Mouse (Mus musculus) C2C12 (cell line): ENCODE data around the gene Rcor2. TPM values are rescaled to one million over a fixed set of nuclear protein-coding genes. Genes with fewer than 3 reads are reported as not detected.

ENCODE experiments used
- H3K27me3 ChIP-seq: one replicate; pipeline ENCODE4 v1.6.1; 2011; ENCODE audit not compliant: control insufficient read depth, insufficient read depth, insufficient read length
- H3K36me3 ChIP-seq: one replicate; pipeline ENCODE4 v1.6.1; 2011; ENCODE audit not compliant: control insufficient read depth, insufficient read depth
- H3K4me3 ChIP-seq: one replicate; pipeline ENCODE4 v1.5.1; 2011; ENCODE audit warnings: mild to moderate bottlenecking, control low read depth; ENCODE audit not compliant: poor library complexity, insufficient read depth, severe bottlenecking
- H3K79me2 ChIP-seq: one replicate; pipeline ENCODE4 v1.6.1; 2011; ENCODE audit not compliant: control insufficient read depth, insufficient read depth
- H3K79me3 ChIP-seq: one replicate; pipeline ENCODE4 v1.6.1; 2011; ENCODE audit warnings: low read depth, control low read depth
- H3ac ChIP-seq: one replicate; pipeline ENCODE3; 2011; ENCODE audit warnings: low read depth; ENCODE audit not compliant: control insufficient read depth, insufficient read length
- CEBPB ChIP-seq: IDR thresholded peaks from one replicate; pipeline ENCODE4 v1.6.1; 2011; ENCODE audit warnings: low read depth, mild to moderate bottlenecking, control low read depth, moderate library complexity
- CTCF ChIP-seq: IDR thresholded peaks from one replicate; pipeline ENCODE4 v1.5.1; 2011; ENCODE audit not compliant: control insufficient read depth, insufficient read depth, insufficient read length
- FOSL1 ChIP-seq: IDR thresholded peaks from one replicate; pipeline ENCODE4 v1.8.0; 2011; ENCODE audit warnings: mild to moderate bottlenecking, low read length; ENCODE audit not compliant: poor library complexity, insufficient read depth, severe bottlenecking
- MAX ChIP-seq: IDR thresholded peaks from one replicate; pipeline ENCODE4 v1.6.1; 2011; ENCODE audit warnings: mild to moderate bottlenecking, control low read depth
- MYOD1 ChIP-seq: IDR thresholded peaks from one replicate; pipeline ENCODE4 v1.6.1; 2011; ENCODE audit warnings: low read depth; ENCODE audit not compliant: control insufficient read depth, insufficient read length
- MYOG ChIP-seq: IDR thresholded peaks from one replicate; pipeline ENCODE4 v1.6.1; 2011; ENCODE audit not compliant: control insufficient read depth, insufficient read length; ENCODE audit errors: extremely low read depth
- USF1 ChIP-seq: IDR thresholded peaks from one replicate; pipeline ENCODE4 v1.6.1; 2011; ENCODE audit warnings: low read depth, mild to moderate bottlenecking, control low read depth, moderate library complexity
- polyA plus RNA-seq: library from polyadenylated mRNA; unstranded; fragments of >200 nt; fragmentation: generic; extraction: Trizol; gene quantifications from one replicate; pipeline ENCODE4 v1.2.1, GENCODE M21; 2012; ENCODE audit warnings: missing spikeins

Gene Rcor2
- polyA plus RNA-seq, 1 experiment = 21.0 TPM

DNA sequence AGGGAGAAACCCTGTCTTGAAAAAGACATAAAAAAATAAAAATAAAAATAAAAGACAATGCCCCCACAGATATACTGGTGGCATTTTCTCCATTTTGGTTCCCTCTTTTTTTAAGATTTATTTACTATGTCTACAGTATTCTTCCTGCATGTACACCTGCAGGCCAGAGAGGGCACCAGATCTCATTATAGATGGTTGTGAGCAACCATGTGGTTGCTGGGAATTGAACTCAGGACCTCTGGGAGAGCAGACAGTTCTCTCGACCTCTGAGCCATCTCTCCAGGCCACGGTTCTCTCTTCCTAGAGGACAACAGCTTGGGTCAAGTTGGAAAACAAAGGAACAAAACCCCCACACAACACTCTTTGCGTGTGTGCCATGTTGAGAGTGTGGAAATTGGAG, 5.2 kb upstream of the Rcor2 start:
- no peaks in the 10 kb centered on the region for H3K79me2 ChIP-seq
- TF ChIP-seq MYOG = no peak
- TF ChIP-seq CEBPB = no peak
- TF ChIP-seq MYOD1 = no peak
- no peak for TF ChIP-seq CTCF
- no peak for TF ChIP-seq FOSL1
- no peak for TF ChIP-seq USF1
- no peak for TF ChIP-seq MAX
- H3K79me3 ChIP-seq = no peaks in the 10 kb centered on the region
- H3K4me3 ChIP-seq = no peak overlapping the region
- no peaks in the 10 kb centered on the region for H3K27me3 ChIP-seq
- no peaks in the 10 kb centered on the region for H3K36me3 ChIP-seq
- H3ac ChIP-seq = no peak overlapping the region

- H3K79me2 ChIP-seq = no peaks in the 10 kb centered on the region
- no peak overlapping the region for H3ac ChIP-seq
- H3K4me3 ChIP-seq = no peak overlapping the region
- no peaks in the 10 kb centered on the region for H3K36me3 ChIP-seq
- no peaks in the 10 kb centered on the region for H3K27me3 ChIP-seq
- TF ChIP-seq MAX = no peak
- no peak for TF ChIP-seq MYOD1
- no peak for TF ChIP-seq CTCF
- no peak for TF ChIP-seq CEBPB
- no peak for TF ChIP-seq MYOG
- no peak for TF ChIP-seq USF1
- no peak for TF ChIP-seq FOSL1
- no peaks in the 10 kb centered on the region for H3K79me3 ChIP-seq
Measured at GRCm38 (mm10) chr19:7262592-7262991, 4.5 kb upstream of the Rcor2 start.

DNA sequence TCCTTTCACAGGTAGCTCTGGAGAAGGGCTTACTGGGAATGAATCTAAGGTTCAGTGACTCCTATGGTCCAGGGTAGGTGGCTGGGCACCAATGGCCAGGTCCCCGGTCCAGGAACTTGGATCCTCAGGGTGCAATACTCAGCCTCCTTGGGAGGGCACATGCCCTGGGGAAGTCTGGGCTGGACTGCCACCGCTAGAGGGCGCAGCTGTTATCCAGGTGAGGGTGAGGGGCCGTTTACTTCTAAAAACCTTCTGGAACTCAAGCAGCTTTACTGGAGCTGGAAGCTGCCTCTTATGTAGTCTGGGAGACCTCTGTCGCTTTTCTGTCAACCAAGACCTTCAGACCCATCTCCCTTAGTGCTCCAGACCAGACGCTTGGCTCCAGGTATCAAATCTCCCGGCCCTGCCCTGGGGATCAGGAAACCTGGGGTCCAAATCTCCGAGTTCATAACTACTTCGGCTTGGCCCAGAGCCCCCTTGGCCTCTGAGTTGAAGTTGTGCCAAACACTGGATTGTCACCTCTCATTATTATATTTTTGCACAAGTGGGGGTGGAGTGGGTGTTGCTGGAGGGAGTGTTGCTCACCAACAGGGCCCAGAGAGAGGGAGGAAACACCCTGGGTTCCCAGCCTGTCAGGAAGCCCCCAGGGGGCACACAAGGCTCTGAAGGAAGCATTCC, 2.9 kb upstream of the Rcor2 start:
- Histone ChIP-seq H3K36me3 (no peaks in the 10 kb centered on the region), H3K27me3 (no peaks in the 10 kb centered on the region), H3K79me3 (peaks cover 1% of the 10 kb centered on the region), H3K4me3 (no peak overlapping the region), H3K79me2 (peaks cover 7% of the 10 kb centered on the region), H3ac (no peak overlapping the region)
- peak; percentile 86 for TF ChIP-seq CTCF
- TF ChIP-seq FOSL1 = no peak

DNA sequence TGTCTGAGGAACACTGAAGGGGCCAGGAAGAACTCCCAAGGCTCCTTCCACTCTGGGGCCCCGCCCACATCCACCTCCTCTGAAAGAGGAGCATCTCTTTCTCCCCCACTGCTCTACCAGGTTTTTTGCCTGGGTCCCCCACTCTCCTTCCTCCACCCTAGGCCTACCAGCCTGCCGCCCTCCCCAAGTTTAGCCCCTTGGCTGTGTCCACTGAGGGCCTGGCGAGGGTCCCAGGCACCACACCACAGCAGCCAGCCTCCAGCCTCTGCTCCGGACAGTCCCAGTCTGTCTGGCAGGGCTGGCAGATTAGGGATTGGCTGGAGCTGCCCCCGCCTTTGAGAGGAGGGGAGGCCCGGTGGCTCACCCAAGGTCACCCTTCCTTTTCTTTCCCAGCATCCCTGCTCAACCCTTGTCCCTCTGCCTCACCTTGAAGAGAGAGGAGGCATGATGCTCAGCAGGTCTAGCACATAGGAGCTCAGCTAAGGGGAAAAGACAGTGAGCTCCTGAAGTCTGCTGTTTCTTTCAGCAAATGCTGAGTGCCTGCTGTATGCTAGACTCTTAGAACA, 2.3 kb upstream of the Rcor2 start:
- H3K36me3 ChIP-seq = no peaks in the 10 kb centered on the region
- TF ChIP-seq MYOG = no peak
- TF ChIP-seq CTCF = no peak
- TF ChIP-seq CEBPB = no peak
- TF ChIP-seq USF1 = no peak
- no peak for TF ChIP-seq MAX
- no peak for TF ChIP-seq MYOD1
- no peak for TF ChIP-seq FOSL1
- H3K4me3 ChIP-seq = no peak overlapping the region
- peaks cover 4% of the 10 kb centered on the region for H3K79me3 ChIP-seq
- peaks cover 13% of the 10 kb centered on the region for H3K79me2 ChIP-seq
- H3K27me3 ChIP-seq = no peaks in the 10 kb centered on the region
- H3ac ChIP-seq = no peak overlapping the region

DNA sequence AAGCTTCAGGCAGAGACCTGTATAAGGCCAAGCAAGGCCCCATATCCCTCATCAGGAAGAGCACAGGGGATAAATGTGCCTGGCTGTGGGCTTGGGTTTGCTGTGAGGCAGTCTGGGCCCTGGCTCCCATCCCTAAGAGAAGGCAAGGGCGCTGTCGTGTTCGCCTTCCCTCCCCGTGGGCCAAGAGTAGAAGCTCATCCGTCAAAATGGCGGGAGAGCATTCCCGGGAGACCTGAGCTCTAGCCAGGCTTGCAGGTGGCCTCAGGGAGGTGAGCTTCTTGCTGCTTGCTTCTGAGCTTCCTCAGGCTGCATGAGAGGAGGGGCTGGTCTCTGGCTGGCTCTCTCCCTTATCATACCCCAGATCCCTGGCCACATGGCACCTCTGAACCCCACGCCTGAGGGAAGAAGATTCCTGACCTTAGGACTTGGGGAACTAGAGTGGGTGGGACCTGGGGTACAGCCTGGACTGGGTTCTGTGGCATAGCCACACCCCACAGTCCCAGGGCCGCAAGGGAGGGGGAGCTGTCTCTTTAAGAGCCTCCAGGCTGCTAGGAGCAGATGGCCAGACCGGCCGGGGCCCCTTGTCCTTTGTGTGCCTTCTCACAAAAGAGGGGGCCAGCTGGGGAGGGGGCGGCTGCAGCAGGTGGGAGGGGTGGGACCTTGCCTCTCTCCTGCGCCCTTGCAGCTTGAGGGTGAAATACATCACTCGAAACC, 1.5 kb upstream of the Rcor2 start:
- H3K36me3 ChIP-seq = peaks cover 4% of the 10 kb centered on the region
- TF ChIP-seq MYOG (no peak), USF1 (no peak)
- no peak overlapping the region for H3K4me3 ChIP-seq
- H3K27me3 ChIP-seq = no peaks in the 10 kb centered on the region
- no peak overlapping the region for H3ac ChIP-seq
- H3K79me2 ChIP-seq = peaks cover 15% of the 10 kb centered on the region
- H3K79me3 ChIP-seq = peaks cover 4% of the 10 kb centered on the region

GRCm38 (mm10) chr19:7266421-7266831, 699 bp upstream of the Rcor2 start:
- Histone ChIP-seq H3K27me3 (no peaks in the 10 kb centered on the region), H3K36me3 (peaks cover 9% of the 10 kb centered on the region), H3K4me3 (no peak overlapping the region), H3K79me2 (peaks cover 15% of the 10 kb centered on the region), H3K79me3 (peaks cover 4% of the 10 kb centered on the region), H3ac (no peak overlapping the region)
- TF ChIP-seq MYOG (no peak), USF1 (no peak), MAX (no peak), CEBPB (no peak), MYOD1 (no peak), CTCF (no peak), FOSL1 (no peak)
